Mouse (Mus musculus): ENCODE data around the gene Pde4dip. TPM values are rescaled to one million over a fixed set of nuclear protein-coding genes. Genes with fewer than 3 reads are reported as not detected.

Gene Pde4dip
- polyA plus RNA-seq, 1 experiment from 2014 or later, result 18.0 TPM

- Histone ChIP-seq H3K9ac (ENCODE audit: low read depth, low read length) (no peak overlapping the region), H3K4me2 (ENCODE audit: low read length) (no peak overlapping the region), H3K27ac (no peak overlapping the region), H3K4me3 (replicated peaks; ENCODE audit: low read depth, low read length) (no peak overlapping the region), H3K9me3 (replicated peaks; ENCODE audit: low read length) (no peaks in the 10 kb centered on the region), H3K36me3 (ENCODE audit: insufficient read depth, low read length) (no peaks in the 10 kb centered on the region), H3K27me3 (ENCODE audit: insufficient read depth, low read length) (peaks cover 17% of the 10 kb centered on the region), H3K4me1 (replicated peaks; ENCODE audit: insufficient read depth, low read length) (no peaks in the 10 kb centered on the region)
- WGBS, result 69% methylated on average over 5 of the region's 5 CpGs
- DNase-seq (ENCODE audit: low spot score) (no peak), ATAC-seq (replicated peaks; ENCODE audit: low FRiP score, low read depth) (no peak)
- TF ChIP-seq CTCF (IDR thresholded peaks at IDR 0.05; ENCODE audit: low read depth), result no peak
Measured at GRCm38 (mm10) chr3:97887785-97888167, 731 bp downstream of the Pde4dip start.

GRCm38 (mm10) chr3:97881576-97881975 is 6.9 kb downstream of the Pde4dip start:
- Histone ChIP-seq H3K9me3 (replicated peaks; ENCODE audit: low read length) (no peaks in the 10 kb centered on the region), H3K9ac (ENCODE audit: low read depth, low read length) (no peak overlapping the region), H3K4me3 (replicated peaks; ENCODE audit: low read depth, low read length) (no peak overlapping the region), H3K4me2 (ENCODE audit: low read length) (no peak overlapping the region), H3K27ac (no peak overlapping the region), H3K27me3 (ENCODE audit: insufficient read depth, low read length) (no peaks in the 10 kb centered on the region), H3K36me3 (ENCODE audit: insufficient read depth, low read length) (no peaks in the 10 kb centered on the region), H3K4me1 (replicated peaks; ENCODE audit: insufficient read depth, low read length) (no peaks in the 10 kb centered on the region)
- DNase-seq (ENCODE audit: low spot score), result no peak
- no peak for TF ChIP-seq CTCF (IDR thresholded peaks at IDR 0.05; ENCODE audit: low read depth)
- WGBS, result 91% methylated on average over 5 of the region's 5 CpGs
- no peak for ATAC-seq (replicated peaks; ENCODE audit: low FRiP score, low read depth)

- Histone ChIP-seq H3K9me3 (replicated peaks; ENCODE audit: low read length) (no peaks in the 10 kb centered on the region), H3K4me1 (replicated peaks; ENCODE audit: insufficient read depth, low read length) (no peaks in the 10 kb centered on the region), H3K36me3 (ENCODE audit: insufficient read depth, low read length) (no peaks in the 10 kb centered on the region), H3K27me3 (ENCODE audit: insufficient read depth, low read length) (no peaks in the 10 kb centered on the region), H3K4me3 (replicated peaks; ENCODE audit: low read depth, low read length) (no peak overlapping the region), H3K4me2 (ENCODE audit: low read length) (no peak overlapping the region), H3K9ac (ENCODE audit: low read depth, low read length) (no peak overlapping the region), H3K27ac (no peak overlapping the region)
- TF ChIP-seq CTCF (IDR thresholded peaks at IDR 0.05; ENCODE audit: low read depth), result peak; percentile 97
- 17% methylated on average over 5 of the region's 5 CpGs for WGBS
- ATAC-seq (replicated peaks; ENCODE audit: low FRiP score, low read depth) (no peak; the same call in 1 of the 2 replicates), DNase-seq (ENCODE audit: low spot score) (peak; percentile 88)
Measured at GRCm38 (mm10) chr3:97879222-97879621, 9.3 kb downstream of the Pde4dip start.

GRCm38 (mm10) chr3:97876259-97876658 is 12.2 kb downstream of the Pde4dip start:
- no peak for TF ChIP-seq CTCF (IDR thresholded peaks at IDR 0.05; ENCODE audit: low read depth)
- Histone ChIP-seq H3K27ac (no peak overlapping the region), H3K9me3 (replicated peaks; ENCODE audit: low read length) (no peaks in the 10 kb centered on the region), H3K9ac (ENCODE audit: low read depth, low read length) (no peak overlapping the region), H3K4me3 (replicated peaks; ENCODE audit: low read depth, low read length) (no peak overlapping the region), H3K4me1 (replicated peaks; ENCODE audit: insufficient read depth, low read length) (no peaks in the 10 kb centered on the region), H3K4me2 (ENCODE audit: low read length) (no peak overlapping the region), H3K36me3 (ENCODE audit: insufficient read depth, low read length) (no peaks in the 10 kb centered on the region), H3K27me3 (ENCODE audit: insufficient read depth, low read length) (no peaks in the 10 kb centered on the region)
- WGBS, result 21% methylated on average over 8 of the region's 8 CpGs
- DNase-seq (ENCODE audit: low spot score) (peak; percentile 7), ATAC-seq (replicated peaks; ENCODE audit: low FRiP score, low read depth) (no peak)

GRCm38 (mm10) chr3:97874777-97875176 is 13.7 kb downstream of the Pde4dip start:
- DNase-seq (ENCODE audit: low spot score) (no peak), ATAC-seq (replicated peaks; ENCODE audit: low FRiP score, low read depth) (no peak)
- H3K27ac ChIP-seq, result no peak overlapping the region
- no peaks in the 10 kb centered on the region for H3K9me3 ChIP-seq (replicated peaks; ENCODE audit: low read length)
- no peaks in the 10 kb centered on the region for H3K4me1 ChIP-seq (replicated peaks; ENCODE audit: insufficient read depth, low read length)
- no peak overlapping the region for H3K4me2 ChIP-seq (ENCODE audit: low read length)
- no peaks in the 10 kb centered on the region for H3K27me3 ChIP-seq (ENCODE audit: insufficient read depth, low read length)
- TF ChIP-seq CTCF (IDR thresholded peaks at IDR 0.05; ENCODE audit: low read depth), result no peak
- no peak overlapping the region for H3K9ac ChIP-seq (ENCODE audit: low read depth, low read length)
- 34% methylated on average over 5 of the region's 5 CpGs for WGBS
- H3K4me3 ChIP-seq (replicated peaks; ENCODE audit: low read depth, low read length), result no peak overlapping the region
- H3K36me3 ChIP-seq (ENCODE audit: insufficient read depth, low read length), result no peaks in the 10 kb centered on the region

- Histone ChIP-seq H3K36me3 (ENCODE audit: insufficient read depth, low read length) (no peaks in the 10 kb centered on the region), H3K4me1 (replicated peaks; ENCODE audit: insufficient read depth, low read length) (no peaks in the 10 kb centered on the region; the same call in none of the 2 replicates), H3K4me2 (ENCODE audit: low read length) (no peak overlapping the region), H3K9ac (ENCODE audit: low read depth, low read length) (no peak overlapping the region), H3K9me3 (replicated peaks; ENCODE audit: low read length) (no peaks in the 10 kb centered on the region), H3K27ac (no peak overlapping the region), H3K4me3 (replicated peaks; ENCODE audit: low read depth, low read length) (no peak overlapping the region), H3K27me3 (ENCODE audit: insufficient read depth, low read length) (peaks cover 8% of the 10 kb centered on the region; the same call in 1 of the 2 replicates)
- WGBS, result 62% methylated on average over 4 of the region's 4 CpGs
- DNase-seq (ENCODE audit: low spot score) (no peak), ATAC-seq (replicated peaks; ENCODE audit: low FRiP score, low read depth) (no peak)
- no peak for TF ChIP-seq CTCF (IDR thresholded peaks at IDR 0.05; ENCODE audit: low read depth)
Measured at GRCm38 (mm10) chr3:97869730-97870129, 18.8 kb downstream of the Pde4dip start.

- no peak overlapping the region for H3K27ac ChIP-seq
- no peaks in the 10 kb centered on the region for H3K9me3 ChIP-seq (replicated peaks; ENCODE audit: low read length)
- H3K4me1 ChIP-seq (replicated peaks; ENCODE audit: insufficient read depth, low read length), result no peaks in the 10 kb centered on the region; the same call in none of the 2 replicates
- 71% methylated on average over 5 of the region's 5 CpGs for WGBS
- no peak overlapping the region for H3K4me3 ChIP-seq (replicated peaks; ENCODE audit: low read depth, low read length)
- H3K4me2 ChIP-seq (ENCODE audit: low read length), result no peak overlapping the region
- ATAC-seq (replicated peaks; ENCODE audit: low FRiP score, low read depth) (no peak), DNase-seq (ENCODE audit: low spot score) (no peak)
- TF ChIP-seq CTCF (IDR thresholded peaks at IDR 0.05; ENCODE audit: low read depth), result no peak
- H3K36me3 ChIP-seq (ENCODE audit: insufficient read depth, low read length), result no peaks in the 10 kb centered on the region
- H3K9ac ChIP-seq (ENCODE audit: low read depth, low read length), result no peak overlapping the region
- H3K27me3 ChIP-seq (ENCODE audit: insufficient read depth, low read length), result peaks cover 8% of the 10 kb centered on the region; the same call in 1 of the 2 replicates
Measured at GRCm38 (mm10) chr3:97868733-97869132, 19.8 kb downstream of the Pde4dip start.
